Mouse (Mus musculus): ENCODE data around the gene Prss56. TPM values are rescaled to one million over a fixed set of nuclear protein-coding genes. Genes with fewer than 3 reads are reported as not detected.

The Prss56 gene
- polyA plus RNA-seq, 1 experiment from 2014 or later = not detected

DNA sequence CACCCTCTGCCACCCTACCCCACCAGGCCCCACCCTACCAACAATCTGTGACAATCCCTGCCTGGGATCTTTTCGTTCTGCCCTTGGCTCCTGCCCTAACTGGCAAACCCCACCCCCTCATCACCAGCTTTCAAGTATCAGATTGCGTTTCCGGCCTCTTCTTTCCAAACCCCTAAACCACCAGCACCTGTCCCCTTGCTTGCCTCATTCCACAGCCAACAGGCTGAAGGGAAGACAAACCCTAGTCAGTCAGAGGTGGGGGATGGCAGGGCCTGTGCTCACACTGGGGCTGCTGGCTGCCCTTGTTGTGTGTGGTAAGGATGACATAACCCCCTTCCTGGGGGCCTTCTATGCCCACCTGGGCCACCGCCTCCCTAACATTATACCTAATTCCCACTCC lies 7.3 kb downstream of the Prss56 start, which contains the start of gene Chrnd:
Gene Chrnd (plus strand): TSS at position 179 of the 400 bp plus-strand sequence.
- no peak within 1 kb of the TSS for H3K4me3 ChIP-seq (ENCODE audit: low read depth, low read length)
- H3K9ac ChIP-seq (ENCODE audit: low read depth, low read length) = no peak within 1 kb of the TSS
- WGBS = 47% methylated on average over 4 of the region's 4 CpGs
- no peak for ATAC-seq
- no peak within 1 kb of the TSS for H3K27ac ChIP-seq (ENCODE audit: low read length)
- no peaks in the 10 kb centered on the region for H3K9me3 ChIP-seq (replicated peaks; ENCODE audit: control insufficient read depth, low read length, poor library complexity, severe bottlenecking)
- peaks cover 23% of the 10 kb centered on the region for H3K27me3 ChIP-seq (ENCODE audit: control insufficient read depth, insufficient read depth, low read depth, low read length)
- H3K4me1 ChIP-seq (ENCODE audit: control insufficient read depth, insufficient read depth, low read length) = peaks cover 9% of the 10 kb centered on the region
- H3K4me2 ChIP-seq (ENCODE audit: low read length) = no peak within 1 kb of the TSS
- no peaks in the 10 kb centered on the region for H3K36me3 ChIP-seq (ENCODE audit: control insufficient read depth, insufficient read depth, low read length)

DNA sequence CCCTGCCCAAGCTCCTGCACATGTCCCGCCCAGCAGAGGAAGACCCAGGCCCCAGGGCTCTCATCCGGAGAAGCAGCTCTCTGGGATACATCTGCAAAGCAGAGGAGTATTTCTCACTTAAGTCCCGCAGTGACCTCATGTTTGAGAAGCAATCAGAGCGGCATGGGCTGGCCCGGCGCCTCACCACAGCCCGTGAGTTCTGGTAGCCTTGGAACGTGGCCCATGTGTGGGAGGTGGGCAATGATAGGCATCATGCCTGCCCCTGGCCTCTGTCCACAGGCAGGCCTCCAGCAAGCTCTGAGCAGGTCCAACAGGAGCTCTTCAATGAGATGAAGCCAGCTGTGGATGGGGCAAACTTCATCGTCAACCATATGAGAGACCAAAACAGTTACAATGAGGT lies 14.2 kb downstream of the Prss56 start:
- H3K27me3 ChIP-seq (ENCODE audit: control insufficient read depth, insufficient read depth, low read depth, low read length) = no peaks in the 10 kb centered on the region
- H3K4me2 ChIP-seq (ENCODE audit: low read length) = no peak overlapping the region
- H3K4me3 ChIP-seq (ENCODE audit: low read depth, low read length) = no peak overlapping the region
- 83% methylated on average over 9 of the region's 9 CpGs for WGBS
- no peaks in the 10 kb centered on the region for H3K36me3 ChIP-seq (ENCODE audit: control insufficient read depth, insufficient read depth, low read length)
- no peak overlapping the region for H3K27ac ChIP-seq (ENCODE audit: low read length)
- no peaks in the 10 kb centered on the region for H3K9me3 ChIP-seq (replicated peaks; ENCODE audit: control insufficient read depth, low read length, poor library complexity, severe bottlenecking)
- no peak overlapping the region for H3K9ac ChIP-seq (ENCODE audit: low read depth, low read length)
- no peak for ATAC-seq
- H3K4me1 ChIP-seq (ENCODE audit: control insufficient read depth, insufficient read depth, low read length) = no peaks in the 10 kb centered on the region

- no peaks in the 10 kb centered on the region for H3K4me1 ChIP-seq (ENCODE audit: control insufficient read depth, insufficient read depth, low read length)
- no peak overlapping the region for H3K4me3 ChIP-seq (ENCODE audit: low read depth, low read length)
- H3K4me2 ChIP-seq (ENCODE audit: low read length) = no peak overlapping the region
- H3K9me3 ChIP-seq (replicated peaks; ENCODE audit: control insufficient read depth, low read length, poor library complexity, severe bottlenecking) = no peaks in the 10 kb centered on the region
- no peak for ATAC-seq
- H3K9ac ChIP-seq (ENCODE audit: low read depth, low read length) = no peak overlapping the region
- H3K36me3 ChIP-seq (ENCODE audit: control insufficient read depth, insufficient read depth, low read length) = no peaks in the 10 kb centered on the region
- H3K27ac ChIP-seq (ENCODE audit: low read length) = no peak overlapping the region
- no peaks in the 10 kb centered on the region for H3K27me3 ChIP-seq (ENCODE audit: control insufficient read depth, insufficient read depth, low read depth, low read length)
- WGBS = 81% methylated on average over 12 of the region's 12 CpGs
Measured at GRCm38 (mm10) chr1:87198119-87199065, 15.3 kb downstream of the Prss56 start.

- Histone ChIP-seq H3K9ac (ENCODE audit: low read depth, low read length) (no peak overlapping the region), H3K27ac (ENCODE audit: low read length) (no peak overlapping the region), H3K4me3 (ENCODE audit: low read depth, low read length) (no peak overlapping the region), H3K4me2 (ENCODE audit: low read length) (no peak overlapping the region), H3K36me3 (ENCODE audit: control insufficient read depth, insufficient read depth, low read length) (no peaks in the 10 kb centered on the region), H3K27me3 (ENCODE audit: control insufficient read depth, insufficient read depth, low read depth, low read length) (peaks cover 6% of the 10 kb centered on the region), H3K4me1 (ENCODE audit: control insufficient read depth, insufficient read depth, low read length) (no peaks in the 10 kb centered on the region), H3K9me3 (replicated peaks; ENCODE audit: control insufficient read depth, low read length, poor library complexity, severe bottlenecking) (no peaks in the 10 kb centered on the region)
- no peak for ATAC-seq
- 79% methylated on average over 2 of the region's 2 CpGs for WGBS
Measured at GRCm38 (mm10) chr1:87200811-87201210, 17.7 kb downstream of the Prss56 start.

GRCm38 (mm10) chr1:87201848-87202247 lies 18.7 kb downstream of the Prss56 start:
- H3K27ac ChIP-seq (ENCODE audit: low read length) = no peak overlapping the region
- no peaks in the 10 kb centered on the region for H3K4me1 ChIP-seq (ENCODE audit: control insufficient read depth, insufficient read depth, low read length)
- no peak overlapping the region for H3K9ac ChIP-seq (ENCODE audit: low read depth, low read length)
- H3K27me3 ChIP-seq (ENCODE audit: control insufficient read depth, insufficient read depth, low read depth, low read length) = peaks cover 10% of the 10 kb centered on the region
- 50% methylated on average over 1 of the region's 1 CpGs for WGBS
- H3K9me3 ChIP-seq (replicated peaks; ENCODE audit: control insufficient read depth, low read length, poor library complexity, severe bottlenecking) = no peaks in the 10 kb centered on the region
- ATAC-seq = no peak
- no peak overlapping the region for H3K4me2 ChIP-seq (ENCODE audit: low read length)
- no peaks in the 10 kb centered on the region for H3K36me3 ChIP-seq (ENCODE audit: control insufficient read depth, insufficient read depth, low read length)
- no peak overlapping the region for H3K4me3 ChIP-seq (ENCODE audit: low read depth, low read length)

DNA sequence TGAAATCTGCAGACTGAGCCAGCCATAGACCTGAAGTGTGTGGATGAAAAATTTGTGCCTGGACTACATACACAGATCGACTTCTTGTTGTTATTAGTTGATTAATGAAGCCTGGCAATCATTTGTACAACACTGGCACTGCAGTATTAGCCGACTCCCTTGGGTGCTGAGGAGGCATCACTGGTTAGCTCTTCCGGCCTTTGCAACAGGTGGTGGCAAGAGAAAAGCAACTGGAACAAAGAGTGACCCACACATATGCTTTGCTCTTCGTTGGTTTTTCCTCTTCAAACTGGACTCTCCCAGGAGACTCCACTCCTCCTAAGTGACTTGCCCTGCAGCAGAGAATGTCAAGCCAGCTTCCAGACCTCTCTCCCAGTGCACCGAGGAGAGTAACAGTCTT lies 20.7 kb downstream of the Prss56 start:
- Histone ChIP-seq H3K4me1 (ENCODE audit: control insufficient read depth, insufficient read depth, low read length) (no peaks in the 10 kb centered on the region), H3K4me2 (ENCODE audit: low read length) (no peak overlapping the region), H3K36me3 (ENCODE audit: control insufficient read depth, insufficient read depth, low read length) (no peaks in the 10 kb centered on the region), H3K9ac (ENCODE audit: low read depth, low read length) (no peak overlapping the region), H3K27me3 (ENCODE audit: control insufficient read depth, insufficient read depth, low read depth, low read length) (peaks cover 11% of the 10 kb centered on the region), H3K4me3 (ENCODE audit: low read depth, low read length) (no peak overlapping the region), H3K9me3 (replicated peaks; ENCODE audit: control insufficient read depth, low read length, poor library complexity, severe bottlenecking) (no peaks in the 10 kb centered on the region), H3K27ac (ENCODE audit: low read length) (no peak overlapping the region)
- ATAC-seq = no peak
- WGBS = 85% methylated on average over 5 of the region's 5 CpGs

DNA sequence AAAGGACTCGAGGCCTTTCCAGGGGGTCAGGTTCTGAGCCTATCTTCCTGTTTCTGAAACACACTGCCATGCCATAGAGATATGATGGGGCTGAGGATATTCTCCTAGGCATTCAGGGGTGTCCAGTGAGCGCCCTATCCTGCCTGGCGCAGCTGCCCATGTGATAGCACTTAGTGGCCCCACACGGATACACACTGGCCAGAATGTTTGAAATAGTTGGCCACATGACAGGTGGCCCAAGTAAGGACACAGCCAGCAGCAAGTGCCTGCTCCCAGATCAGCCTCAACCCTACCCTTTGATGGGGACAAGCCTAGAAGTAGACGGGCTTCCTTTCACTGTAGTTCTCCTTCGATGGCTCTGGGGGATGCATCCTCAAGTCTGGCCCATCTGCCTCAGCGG lies 21.4 kb downstream of the Prss56 start, which contains the start of gene Chrng:
Gene Chrng (plus strand): TSS at position 193 of the 400 bp plus-strand sequence.
- Histone ChIP-seq H3K9me3 (replicated peaks; ENCODE audit: control insufficient read depth, low read length, poor library complexity, severe bottlenecking) (no peaks in the 10 kb centered on the region), H3K9ac (ENCODE audit: low read depth, low read length) (no peak within 1 kb of the TSS), H3K4me2 (ENCODE audit: low read length) (no peak within 1 kb of the TSS), H3K27ac (ENCODE audit: low read length) (no peak within 1 kb of the TSS), H3K4me3 (ENCODE audit: low read depth, low read length) (no peak within 1 kb of the TSS), H3K4me1 (ENCODE audit: control insufficient read depth, insufficient read depth, low read length) (no peaks in the 10 kb centered on the region), H3K27me3 (ENCODE audit: control insufficient read depth, insufficient read depth, low read depth, low read length) (peaks cover 11% of the 10 kb centered on the region), H3K36me3 (ENCODE audit: control insufficient read depth, insufficient read depth, low read length) (no peaks in the 10 kb centered on the region)
- ATAC-seq = no peak
- WGBS = 90% methylated on average over 7 of the region's 7 CpGs

DNA sequence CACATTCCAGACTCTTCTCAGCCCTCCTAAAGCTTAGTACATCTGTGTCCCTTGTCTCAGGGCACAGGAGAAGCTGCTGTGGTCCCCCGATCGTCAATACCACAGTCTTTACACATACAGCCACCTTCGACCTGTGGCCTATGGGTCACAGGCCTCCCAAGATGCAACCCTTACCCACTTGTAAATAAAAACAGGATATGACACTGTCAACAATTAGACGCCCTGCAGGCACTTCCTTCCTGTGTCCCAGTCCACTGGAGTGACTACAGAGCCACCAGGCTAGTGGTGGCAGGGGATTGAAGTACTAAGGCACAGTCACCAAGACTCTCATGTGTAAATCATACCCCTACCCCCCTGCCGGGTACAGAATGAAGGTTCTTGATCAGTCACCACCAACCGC lies 21.9 kb downstream of the Prss56 start:
- Histone ChIP-seq H3K4me3 (ENCODE audit: low read depth, low read length) (no peak overlapping the region), H3K27me3 (ENCODE audit: control insufficient read depth, insufficient read depth, low read depth, low read length) (peaks cover 11% of the 10 kb centered on the region), H3K9me3 (replicated peaks; ENCODE audit: control insufficient read depth, low read length, poor library complexity, severe bottlenecking) (no peaks in the 10 kb centered on the region), H3K27ac (ENCODE audit: low read length) (no peak overlapping the region), H3K4me1 (ENCODE audit: control insufficient read depth, insufficient read depth, low read length) (no peaks in the 10 kb centered on the region), H3K4me2 (ENCODE audit: low read length) (no peak overlapping the region), H3K36me3 (ENCODE audit: control insufficient read depth, insufficient read depth, low read length) (no peaks in the 10 kb centered on the region), H3K9ac (ENCODE audit: low read depth, low read length) (no peak overlapping the region)
- whole genome bisulfite sequencing = 75% methylated on average over 6 of the region's 6 CpGs
- no peak for ATAC-seq

- no peak overlapping the region for H3K4me3 ChIP-seq (ENCODE audit: low read depth, low read length)
- H3K27me3 ChIP-seq (ENCODE audit: control insufficient read depth, insufficient read depth, low read depth, low read length) = peaks cover 11% of the 10 kb centered on the region
- H3K4me2 ChIP-seq (ENCODE audit: low read length) = no peak overlapping the region
- no peaks in the 10 kb centered on the region for H3K4me1 ChIP-seq (ENCODE audit: control insufficient read depth, insufficient read depth, low read length)
- WGBS = 59% methylated on average over 3 of the region's 3 CpGs
- no peak overlapping the region for H3K27ac ChIP-seq (ENCODE audit: low read length)
- H3K36me3 ChIP-seq (ENCODE audit: control insufficient read depth, insufficient read depth, low read length) = no peaks in the 10 kb centered on the region
- no peak for ATAC-seq
- no peak overlapping the region for H3K9ac ChIP-seq (ENCODE audit: low read depth, low read length)
- no peaks in the 10 kb centered on the region for H3K9me3 ChIP-seq (replicated peaks; ENCODE audit: control insufficient read depth, low read length, poor library complexity, severe bottlenecking)
Measured at GRCm38 (mm10) chr1:87205502-87205901, 22.4 kb downstream of the Prss56 start.

Measured in midbrain, embryonic 16.5 days (tissue).